Mouse (Mus musculus) ES-E14 (cell line): ENCODE results near the gene Pdzk1. TPM values are rescaled to one million over a fixed set of nuclear protein-coding genes. Genes with fewer than 3 reads are reported as not detected.

Experiments
- DNase-seq: peaks from one replicate; pipeline ENCODE4 v3.0.0-alpha.2; 2013; ENCODE audit warnings: low read depth, low spot score
- H3K27ac ChIP-seq: 2 replicates; pipeline ENCODE4 v1.5.1; 2012; ENCODE audit warnings: low read depth, mild to moderate bottlenecking, low read length, moderate library complexity, mixed read lengths; ENCODE audit not compliant: poor library complexity, insufficient read depth, severe bottlenecking
- H3K36me3 ChIP-seq: 2 replicates; pipeline ENCODE4 v1.6.1; 2012; ENCODE audit warnings: mild to moderate bottlenecking, low read length, moderate library complexity, mixed read lengths; ENCODE audit not compliant: control insufficient read depth, poor library complexity, insufficient read depth, severe bottlenecking
- H3K4me1 ChIP-seq, 2 experiments: fragments of 150-350 bp in 1 of 2; sonication (generic) in 1 of 2; 2 replicates each; pipeline ENCODE4 v1.6.1; 2012; ENCODE audit warnings: low read length in 2 of 2, mild to moderate bottlenecking in 1 of 2, mixed read lengths in 1 of 2; ENCODE audit not compliant: control insufficient read depth in 2 of 2, insufficient read depth in 2 of 2, poor library complexity in 1 of 2
- H3K4me3 ChIP-seq, 2 experiments: fragments of 150-350 bp in 1 of 2; sonication (generic) in 1 of 2; 2 replicates each; pipeline ENCODE4 v1.5.1; 2012; ENCODE audit warnings: low read length in 2 of 2, low read depth in 1 of 2, mild to moderate bottlenecking in 1 of 2, mixed read lengths in 1 of 2; ENCODE audit not compliant: insufficient read depth in 1 of 2, poor library complexity in 1 of 2, severe bottlenecking in 1 of 2
- H3K9ac ChIP-seq: 2 replicates; pipeline ENCODE4 v1.6.1; 2012; ENCODE audit warnings: low read depth, mild to moderate bottlenecking, low read length, mixed read lengths; ENCODE audit not compliant: poor library complexity, insufficient read depth, severe bottlenecking
- H3K9me3 ChIP-seq: fragments of 150-350 bp; sonication (generic); 2 replicates; pipeline ENCODE4 v1.6.1; 2012; ENCODE audit warnings: low read depth, mild to moderate bottlenecking, low read length; ENCODE audit not compliant: control insufficient read depth, insufficient read depth
- CHD2 ChIP-seq: IDR thresholded peaks from 2 replicates; pipeline ENCODE4 v1.6.1; 2014; ENCODE audit warnings: mild to moderate bottlenecking, low read depth, low read length, inconsistent platforms
- HCFC1 ChIP-seq: IDR thresholded peaks from 2 replicates; pipeline ENCODE4 v1.6.1; 2012; ENCODE audit warnings: low read length, inconsistent platforms, borderline replicate concordance; ENCODE audit not compliant: insufficient read depth
- MAFK ChIP-seq: IDR thresholded peaks from 2 replicates; pipeline ENCODE4 v1.6.1; 2014; ENCODE audit warnings: mild to moderate bottlenecking, low read depth, low read length, inconsistent platforms; ENCODE audit not compliant: insufficient read depth
- ZC3H11A ChIP-seq: IDR thresholded peaks from 2 replicates; pipeline ENCODE4 v1.6.1; 2012; ENCODE audit warnings: low read depth, mild to moderate bottlenecking, inconsistent platforms, low read length, borderline replicate concordance
- ZNF384 ChIP-seq: IDR thresholded peaks from 2 replicates; pipeline ENCODE4 v1.6.1; 2012; ENCODE audit warnings: low read depth, low read length, inconsistent platforms
- in situ Hi-C, 2 experiments: fragments of 600-800 bp; cut with MboI; formaldehyde crosslinking; loops; one replicate each; pipeline ENCODE4 v1.15.1; 2025; ENCODE audit warnings: low sequenced_read_pairs in 2 of 2, inconsistent platforms in 1 of 2; ENCODE audit not compliant: unreplicated experiment in 2 of 2
- total RNA-seq: library from RNA; depleted of rRNA; stranded (reverse); fragments of 300-350 nt; gene quantifications from 2 replicates; pipeline ENCODE4 v1.2.3, GENCODE M21; 2012

The Pdzk1 gene
- total RNA-seq, 1 experiment = 3.0 TPM

DNA sequence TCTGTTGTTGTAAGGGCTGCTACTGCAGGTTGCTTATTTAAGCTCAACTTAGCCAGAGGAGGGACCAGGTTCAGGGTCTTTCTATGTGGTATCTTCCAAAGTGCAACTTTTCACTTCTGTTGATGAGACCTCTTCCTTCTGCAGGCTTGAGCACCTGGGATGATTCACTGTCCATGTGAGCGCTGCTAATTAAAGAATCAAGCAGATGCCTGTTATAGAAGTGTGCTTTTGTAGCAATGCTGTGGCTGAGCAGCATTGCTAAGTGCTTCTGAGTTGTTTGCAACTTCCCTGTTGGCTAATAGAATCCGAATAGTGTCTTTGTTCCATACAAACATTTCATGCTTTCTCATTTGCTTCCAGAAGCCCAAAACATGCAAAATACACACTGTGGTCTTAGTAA, 41.2 kb downstream of the Pdzk1 start:
- TF ChIP-seq ZC3H11A (no peak), ZNF384 (no peak), CHD2 (no peak), MAFK (no peak), HCFC1 (no peak)
- Histone ChIP-seq H3K27ac (no peak overlapping the region), H3K9me3 (no peaks in the 10 kb centered on the region), H3K4me1 (no peaks in the 10 kb centered on the region), H3K36me3 (peaks cover 37% of the 10 kb centered on the region), H3K9ac (no peak overlapping the region), H3K4me3 (no peak overlapping the region)
- in situ Hi-C loops = no loop called here
- no peak for DNase-seq

DNA sequence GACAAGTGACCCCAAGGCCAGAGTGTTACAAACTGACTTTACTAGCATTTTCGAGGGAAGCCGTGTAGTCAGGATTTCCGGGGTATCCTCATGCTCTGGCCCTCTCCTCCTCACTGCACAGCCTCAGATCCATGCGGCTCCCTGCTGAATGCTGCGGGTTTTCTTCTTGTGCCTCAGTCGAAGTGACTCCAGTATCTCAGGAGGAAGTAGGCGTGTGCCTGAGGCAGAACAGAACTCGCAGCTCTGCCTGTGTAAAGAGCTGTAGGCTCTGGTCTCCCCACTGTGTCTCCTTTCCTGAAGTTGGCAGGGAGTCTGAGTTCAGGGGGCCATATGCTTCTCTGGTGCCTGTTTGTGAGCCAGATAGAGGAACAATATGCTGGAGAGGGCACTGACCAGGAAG, 42.0 kb downstream of the Pdzk1 start:
- DNase-seq = no peak
- Histone ChIP-seq H3K9me3 (no peaks in the 10 kb centered on the region), H3K36me3 (peaks cover 40% of the 10 kb centered on the region), H3K9ac (no peak overlapping the region), H3K27ac (no peak overlapping the region; the same call in 1 of the 2 replicates), H3K4me1 (no peaks in the 10 kb centered on the region), H3K4me3 (no peak overlapping the region)
- in situ Hi-C loops = no loop called here
- no peak for TF ChIP-seq CHD2
- no peak for TF ChIP-seq ZNF384
- TF ChIP-seq HCFC1 = no peak
- TF ChIP-seq MAFK = no peak
- TF ChIP-seq ZC3H11A = no peak

DNA sequence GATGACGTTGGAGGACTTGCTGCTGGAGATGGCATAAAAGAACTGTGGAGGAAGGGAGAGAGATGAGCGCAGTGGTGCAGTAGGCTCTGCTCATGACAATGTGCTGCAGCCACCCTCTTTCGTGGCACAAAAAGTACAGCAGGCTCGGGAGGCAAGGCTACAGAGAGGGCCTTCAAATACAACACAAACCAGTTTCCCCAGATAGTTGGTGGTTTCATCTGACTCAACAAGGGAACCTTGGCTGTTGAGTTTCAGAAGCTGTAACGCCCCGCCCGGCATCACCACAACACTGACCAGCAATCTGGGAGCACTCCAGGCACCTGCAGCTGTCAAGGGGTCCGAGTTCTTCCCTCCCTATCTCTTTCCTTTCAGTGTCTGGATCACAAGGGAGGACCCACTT, 43.4 kb downstream of the Pdzk1 start:
- Histone ChIP-seq H3K27ac (no peak overlapping the region; the same call in 1 of the 2 replicates), H3K4me1 (no peaks in the 10 kb centered on the region), H3K9ac (no peak overlapping the region), H3K9me3 (no peaks in the 10 kb centered on the region), H3K36me3 (peaks cover 43% of the 10 kb centered on the region), H3K4me3 (no peak overlapping the region)
- DNase-seq = no peak
- TF ChIP-seq ZNF384 (no peak), HCFC1 (no peak), MAFK (no peak), CHD2 (no peak), ZC3H11A (no peak)
- in situ Hi-C loops = no loop called here

DNA sequence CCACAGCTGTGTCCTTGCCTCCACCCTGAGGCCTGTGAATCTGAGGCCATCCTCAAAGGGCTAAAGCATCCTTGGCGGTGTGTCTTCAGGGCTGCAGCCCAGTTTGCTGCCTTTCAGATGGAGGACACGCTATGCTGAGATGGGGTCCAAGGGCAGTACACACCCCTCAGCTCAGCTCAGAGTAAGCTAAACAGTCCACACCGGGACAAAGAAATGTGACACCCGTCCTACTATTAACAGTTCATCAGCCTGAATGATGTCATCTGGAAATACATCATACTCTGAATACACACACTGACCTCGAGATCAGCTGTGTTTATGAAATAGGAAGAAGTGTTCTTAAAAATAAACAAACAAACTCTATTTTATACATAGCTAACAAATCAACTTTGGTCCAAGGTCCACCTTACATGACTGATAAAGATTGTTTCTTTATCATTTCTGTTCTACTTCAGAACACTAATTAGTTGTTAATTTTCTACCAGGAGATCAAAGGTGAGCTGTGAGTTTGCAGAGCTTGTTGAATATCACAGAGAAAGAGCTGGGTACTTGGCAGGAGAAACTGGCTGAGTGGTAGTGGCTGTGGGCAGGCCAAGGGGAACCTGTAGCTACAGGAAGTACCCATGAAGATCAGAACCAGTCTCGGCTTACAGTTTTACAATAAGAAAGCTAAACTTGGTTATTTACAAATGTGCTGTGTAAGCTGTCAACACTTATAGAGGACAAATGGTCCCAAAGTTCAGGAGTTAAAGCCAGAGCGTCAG, 45.9 kb downstream of the Pdzk1 start:
- Histone ChIP-seq H3K27ac (no peak overlapping the region), H3K36me3 (peaks cover 38% of the 10 kb centered on the region), H3K9me3 (no peaks in the 10 kb centered on the region), H3K9ac (no peak overlapping the region), H3K4me1 (no peaks in the 10 kb centered on the region), H3K4me3 (no peak overlapping the region)
- TF ChIP-seq CHD2 (no peak), MAFK (no peak), HCFC1 (no peak), ZC3H11A (no peak), ZNF384 (no peak)
- DNase-seq = no peak
- in situ Hi-C loops = no loop called here

DNA sequence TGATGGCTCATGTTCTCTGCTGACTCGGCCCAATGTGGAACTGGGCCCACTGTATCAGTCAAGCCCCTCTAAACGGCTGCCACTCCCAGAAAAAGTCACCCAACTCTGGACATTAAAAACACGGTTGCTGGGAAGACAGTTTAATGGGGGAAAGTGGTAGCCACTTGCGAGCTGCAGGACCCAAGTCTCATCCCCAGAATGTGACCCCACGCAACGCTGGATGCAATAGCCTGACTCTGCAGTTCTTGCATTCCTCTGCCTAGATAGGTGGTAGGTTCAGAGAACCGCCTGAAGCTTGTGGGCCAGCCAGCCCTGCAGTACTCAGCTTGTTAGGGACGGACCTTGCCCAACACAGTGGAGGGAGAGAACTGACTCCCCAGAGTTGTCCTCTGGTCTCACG, 50.5 kb downstream of the Pdzk1 start:
- no peaks in the 10 kb centered on the region for H3K4me1 ChIP-seq
- no peak for DNase-seq
- H3K36me3 ChIP-seq = peaks cover 18% of the 10 kb centered on the region
- H3K27ac ChIP-seq = no peak overlapping the region
- H3K4me3 ChIP-seq = no peak overlapping the region
- no peaks in the 10 kb centered on the region for H3K9me3 ChIP-seq
- TF ChIP-seq CHD2 (no peak), ZNF384 (no peak)
- H3K9ac ChIP-seq = no peak overlapping the region
- in situ Hi-C loops = no loop called here
